Mouse (Mus musculus) MEL (cell line): ENCODE results near the gene Olfr1212. TPM values are rescaled to one million over a fixed set of nuclear protein-coding genes. Genes with fewer than 3 reads are reported as not detected.

Experiments used
- DNase-seq: peaks from one replicate; pipeline ENCODE4 v3.0.0; 2011; ENCODE audit warnings: low read depth, low spot score
- H3K27ac ChIP-seq: 2 replicates; pipeline ENCODE4 v1.5.1; 2012; ENCODE audit warnings: low read depth, mild to moderate bottlenecking, control low read depth, low read length, moderate library complexity; ENCODE audit not compliant: control insufficient read depth
- H3K27me3 ChIP-seq, 2 experiments: fragments of 150-350 bp in 1 of 2; sonication (generic) in 1 of 2; 2 replicates each; pipeline ENCODE4 v1.6.1; 2012; ENCODE audit warnings: low read length in 2 of 2, mild to moderate bottlenecking in 2 of 2, improper control_type of control experiment in 1 of 2, moderate library complexity in 1 of 2; ENCODE audit not compliant: insufficient read depth in 2 of 2, control insufficient read depth in 1 of 2
- H3K36me3 ChIP-seq, 2 experiments: 2 replicates each; pipeline ENCODE4 v1.6.1; 2012 to 2014; ENCODE audit warnings: low read length in 2 of 2, improper control_type of control experiment in 1 of 2, inconsistent platforms in 1 of 2, mild to moderate bottlenecking in 1 of 2; ENCODE audit not compliant: insufficient read depth in 2 of 2, control insufficient read depth in 1 of 2
- H3K4me1 ChIP-seq, 2 experiments: fragments of 150-350 bp in 1 of 2; sonication (generic) in 1 of 2; 2 replicates each; pipeline ENCODE4 v1.6.1; 2012; ENCODE audit warnings: low read length in 2 of 2, improper control_type of control experiment in 1 of 2, mild to moderate bottlenecking in 1 of 2; ENCODE audit not compliant: insufficient read depth in 2 of 2, control insufficient read depth in 1 of 2
- H3K4me3 ChIP-seq, 2 experiments: fragments of 150-350 bp in 1 of 2; sonication (generic) in 1 of 2; 2 replicates each; pipeline ENCODE4 v1.5.1; 2012; ENCODE audit warnings: low read depth in 2 of 2, low read length in 2 of 2, mild to moderate bottlenecking in 2 of 2, moderate library complexity in 2 of 2, control low read depth in 1 of 2, improper control_type of control experiment in 1 of 2; ENCODE audit not compliant: control insufficient read depth in 1 of 2, insufficient read depth in 1 of 2
- H3K79me2 ChIP-seq: 2 replicates; pipeline ENCODE4 v1.6.1; 2012; ENCODE audit warnings: mild to moderate bottlenecking, low read length, moderate library complexity; ENCODE audit not compliant: control insufficient read depth, poor library complexity, insufficient read depth
- H3K9ac ChIP-seq: 2 replicates; pipeline ENCODE4 v1.6.1; 2012; ENCODE audit warnings: low read depth, mild to moderate bottlenecking, control low read depth, low read length, moderate library complexity; ENCODE audit not compliant: control insufficient read depth, poor library complexity, severe bottlenecking
- H3K9me3 ChIP-seq: fragments of 150-350 bp; sonication (generic); replicated peaks from 2 replicates; pipeline ENCODE4 v1.6.1; 2012; ENCODE audit warnings: mild to moderate bottlenecking, low read length, improper control_type of control experiment, moderate library complexity; ENCODE audit not compliant: insufficient read depth
- CHD1 ChIP-seq: IDR thresholded peaks from 2 replicates; pipeline ENCODE4 v1.6.1; 2012; ENCODE audit warnings: low read depth, mild to moderate bottlenecking, inconsistent platforms, low read length, improper control_type of control experiment
- CTCF ChIP-seq, 3 experiments: IDR thresholded peaks in 2 of 3; conservative IDR thresholded peaks in 1 of 3; 2 replicates each; pipeline ENCODE4 v1.5.1; 2011 to 2012; ENCODE audit warnings: low read length in 3 of 3, low read depth in 2 of 3, mild to moderate bottlenecking in 2 of 3, improper control_type of control experiment in 1 of 3, inconsistent platforms in 1 of 3, mixed read lengths in 1 of 3, moderate library complexity in 1 of 3; ENCODE audit not compliant: control insufficient read depth in 1 of 3, insufficient read depth in 1 of 3, poor library complexity in 1 of 3, severe bottlenecking in 1 of 3
- E2F4 ChIP-seq: IDR thresholded peaks from 2 replicates; pipeline ENCODE4 v1.6.1; 2011; ENCODE audit warnings: low read depth, low read length, improper control_type of control experiment, borderline replicate concordance
- ELF1 ChIP-seq: IDR thresholded peaks from 2 replicates; pipeline ENCODE4 v1.6.1; 2014; ENCODE audit warnings: low read depth, mild to moderate bottlenecking, inconsistent platforms, low read length, improper control_type of control experiment, moderate library complexity
- ETS1 ChIP-seq: IDR thresholded peaks from 2 replicates; pipeline ENCODE4 v1.6.1; 2012; ENCODE audit warnings: low read depth, mild to moderate bottlenecking, inconsistent platforms, low read length, improper control_type of control experiment, moderate library complexity
- GABPA ChIP-seq: IDR thresholded peaks from 2 replicates; pipeline ENCODE4 v1.6.1; 2012; ENCODE audit warnings: low read depth, mild to moderate bottlenecking, inconsistent platforms, low read length, improper control_type of control experiment, moderate library complexity
- GATA1 ChIP-seq: IDR thresholded peaks from 2 replicates; pipeline ENCODE4 v1.6.1; 2011; ENCODE audit warnings: low read depth, low read length, improper control_type of control experiment
- KAT2A ChIP-seq: conservative IDR thresholded peaks from 2 replicates; pipeline ENCODE4 v1.6.1; 2012; ENCODE audit warnings: low read depth, low read length, improper control_type of control experiment, inconsistent platforms
- MAX ChIP-seq: IDR thresholded peaks from 2 replicates; pipeline ENCODE4 v1.6.1; 2011; ENCODE audit warnings: low read length, improper control_type of control experiment
- MAZ ChIP-seq: IDR thresholded peaks from 2 replicates; pipeline ENCODE4 v1.6.1; 2012; ENCODE audit warnings: low read depth, mild to moderate bottlenecking, inconsistent platforms, low read length, improper control_type of control experiment
- NRF1 ChIP-seq: IDR thresholded peaks from 2 replicates; pipeline ENCODE4 v1.6.1; 2014; ENCODE audit warnings: low read depth, mild to moderate bottlenecking, inconsistent platforms, low read length, improper control_type of control experiment, moderate library complexity; ENCODE audit not compliant: poor library complexity, insufficient read depth, severe bottlenecking
- POLR2AphosphoS5 ChIP-seq: IDR thresholded peaks from 2 replicates; pipeline ENCODE4 v1.6.1; 2012; ENCODE audit warnings: low read depth, borderline replicate concordance, mild to moderate bottlenecking, inconsistent platforms, low read length, moderate library complexity, mixed read lengths
- RAD21 ChIP-seq: IDR thresholded peaks from 2 replicates; pipeline ENCODE4 v1.6.1; 2011; ENCODE audit warnings: mild to moderate bottlenecking, low read depth, low read length, improper control_type of control experiment
- SMC3 ChIP-seq: IDR thresholded peaks from 2 replicates; pipeline ENCODE4 v1.6.1; 2011; ENCODE audit warnings: low read depth, low read length, improper control_type of control experiment
- TCF12 ChIP-seq: IDR thresholded peaks from 2 replicates; pipeline ENCODE4 v1.6.1; 2014; ENCODE audit warnings: low read depth, mild to moderate bottlenecking, inconsistent platforms, low read length, improper control_type of control experiment, moderate library complexity
- USF2 ChIP-seq, 2 experiments: IDR thresholded peaks; 2 replicates each; pipeline ENCODE4 v1.6.1; 2011 to 2012; ENCODE audit warnings: improper control_type of control experiment in 2 of 2, low read length in 2 of 2, borderline replicate concordance in 1 of 2, inconsistent platforms in 1 of 2, low read depth in 1 of 2, mild to moderate bottlenecking in 1 of 2; ENCODE audit not compliant: insufficient read depth in 1 of 2
- ZC3H11A ChIP-seq: IDR thresholded peaks from 2 replicates; pipeline ENCODE4 v1.6.1; 2012; ENCODE audit warnings: low read depth, mild to moderate bottlenecking, inconsistent platforms, low read length, improper control_type of control experiment
- ZNF384 ChIP-seq: IDR thresholded peaks from 2 replicates; pipeline ENCODE4 v1.6.1; 2012; ENCODE audit warnings: low read depth, mild to moderate bottlenecking, inconsistent platforms, low read length, improper control_type of control experiment
- polyA plus RNA-seq, 2 experiments: library from polyadenylated mRNA; stranded (reverse) in 1 of 2; unstranded in 1 of 2; fragments of >175 nt in 1 of 2; fragments of >200 nt in 1 of 2; gene quantifications; 2 replicates each; pipeline versions ENCODE4 v1.2.1 to v1.2.4; 2012; ENCODE audit warnings: low replicate concordance in 2 of 2, low read depth in 1 of 2; ENCODE audit not compliant: insufficient read length in 2 of 2, insufficient read depth in 1 of 2, missing spikeins in 1 of 2
- total RNA-seq: library from RNA; depleted of rRNA; stranded (reverse); fragments of 300-350 nt; gene quantifications from 2 replicates; pipeline ENCODE4 v1.2.3, GENCODE M21; 2012; rRNA removed

Gene Olfr1212
- not detected in 2 replicates for total RNA-seq
- not detected for polyA plus RNA-seq

DNA sequence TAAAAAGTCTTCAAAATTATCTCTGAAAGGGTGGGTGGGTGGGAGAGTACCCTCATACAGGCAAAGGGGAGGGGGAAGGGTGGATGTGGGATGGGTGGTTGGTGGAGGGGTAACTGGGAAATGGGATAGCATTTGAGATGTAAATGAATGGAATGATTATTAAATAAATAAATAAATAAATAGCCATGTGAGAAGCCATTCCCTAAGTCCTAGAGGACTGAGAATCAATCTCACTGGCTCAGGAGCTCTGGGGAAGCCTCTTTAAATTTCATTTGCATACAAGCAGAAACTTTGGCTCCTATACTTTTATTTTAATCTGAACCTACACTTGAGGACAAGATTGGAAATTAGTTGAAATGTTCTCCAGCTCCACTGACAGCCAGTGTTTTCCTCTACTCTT is at the start of gene Olfr1212:
Gene Olfr1212 (plus strand): TSS at position 301 of the 400 bp plus-strand sequence.
- TF ChIP-seq CTCF (IDR thresholded peaks at IDR 0.05 in 2 of 3, conservative IDR thresholded peaks at IDR 0.05 in 1 of 3; ENCODE audit: control insufficient read depth in 1 of 3, insufficient read depth in 1 of 3, low read depth in 2 of 3, low read length in 3 of 3, poor library complexity in 1 of 3, severe bottlenecking in 1 of 3) (no peak), KAT2A (no peak), ELF1 (no peak)
- TF ChIP-seq, all 39 proteins: peak for 0
- no peaks in the 10 kb centered on the region for H3K36me3 ChIP-seq
- no peaks in the 10 kb centered on the region for H3K4me1 ChIP-seq
- no peak within 1 kb of the TSS for H3K9ac ChIP-seq
- no peak within 1 kb of the TSS for H3K27ac ChIP-seq
- H3K9me3 ChIP-seq: no peaks in the 10 kb centered on the region
- no peak for DNase-seq
- H3K4me3 ChIP-seq: no peak within 1 kb of the TSS
- H3K79me2 ChIP-seq: no peaks in the 10 kb centered on the region
- no peaks in the 10 kb centered on the region for H3K27me3 ChIP-seq

DNA sequence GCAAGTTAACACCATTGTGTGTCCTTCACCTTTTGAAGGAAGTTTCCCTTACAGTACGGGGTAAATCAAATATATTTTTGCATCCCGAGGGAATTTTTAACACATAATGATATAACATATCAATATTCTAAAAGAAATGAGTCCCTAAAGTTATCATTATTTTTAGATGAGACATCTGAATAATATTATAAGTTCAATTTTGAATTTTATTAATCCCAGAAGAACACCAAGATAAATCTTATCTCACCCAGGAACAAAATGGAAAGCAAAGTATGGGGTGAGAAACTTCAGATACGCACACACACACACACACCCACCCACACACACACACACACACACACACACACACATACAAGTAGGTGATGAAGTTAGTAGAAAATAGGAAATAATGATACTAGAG is 38.7 kb upstream of the Olfr1212 start, which contains the start of gene Olfr1209:
Gene Olfr1209 (minus strand): TSS at position 101 of the 400 bp plus-strand sequence.
- Histone ChIP-seq H3K9ac (no peak within 1 kb of the TSS), H3K4me1 (no peaks in the 10 kb centered on the region), H3K9me3 (no peaks in the 10 kb centered on the region), H3K79me2 (no peaks in the 10 kb centered on the region), H3K4me3 (no peak within 1 kb of the TSS), H3K27me3 (no peaks in the 10 kb centered on the region), H3K27ac (no peak within 1 kb of the TSS), H3K36me3 (no peaks in the 10 kb centered on the region)
- DNase-seq: no peak
- TF ChIP-seq USF2 (IDR thresholded peaks at IDR 0.05; ENCODE audit: borderline replicate concordance in 1 of 2, insufficient read depth in 1 of 2, low read depth in 1 of 2, low read length in 2 of 2) (no peak), E2F4 (no peak), RAD21 (no peak), KAT2A (no peak), GATA1 (no peak), MAX (no peak), ZNF384 (no peak), MAZ (no peak), ETS1 (no peak), CHD1 (no peak), POLR2AphosphoS5 (no peak), GABPA (no peak)

DNA sequence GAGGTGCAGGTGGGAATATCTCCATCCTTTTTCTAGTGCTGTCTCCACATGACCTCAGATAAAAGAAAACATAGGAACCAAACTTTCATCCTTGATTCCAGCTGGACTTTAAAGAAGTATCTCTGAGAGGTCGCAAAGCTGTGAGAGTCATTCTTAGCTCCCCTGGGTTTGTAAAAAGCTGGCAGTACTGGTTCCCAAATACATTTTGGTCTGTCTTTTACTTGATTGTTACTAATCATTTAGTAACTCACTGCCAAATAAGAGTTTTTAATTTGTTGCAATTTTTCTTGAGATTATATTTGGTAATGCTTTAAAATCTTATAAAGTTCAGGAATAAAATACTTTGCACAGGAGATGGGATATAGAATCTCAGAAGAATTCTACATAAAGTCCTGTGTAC is 15.8 kb upstream of the Olfr1212 start, which contains the start of gene Olfr1211:
Gene Olfr1211 (minus strand): TSS at position 101 of the 400 bp plus-strand sequence.
- H3K9me3 ChIP-seq: no peaks in the 10 kb centered on the region
- H3K4me3 ChIP-seq: no peak within 1 kb of the TSS
- H3K79me2 ChIP-seq: no peaks in the 10 kb centered on the region
- no peaks in the 10 kb centered on the region for H3K36me3 ChIP-seq
- no peak within 1 kb of the TSS for H3K9ac ChIP-seq
- H3K27me3 ChIP-seq: no peaks in the 10 kb centered on the region
- H3K27ac ChIP-seq: no peak within 1 kb of the TSS
- H3K4me1 ChIP-seq: no peaks in the 10 kb centered on the region
- no peak for DNase-seq
- no peak for TF ChIP-seq ZC3H11A
- TF ChIP-seq NRF1: no peak
- TF ChIP-seq TCF12: no peak
- TF ChIP-seq SMC3: no peak
- TF ChIP-seq E2F4: no peak
